Mouse (Mus musculus) hindlimb bud, embryonic 11.5 days (tissue): ENCODE measurements around the gene Trabd.

Source experiments
- DNase-seq: peaks from one replicate; pipeline ENCODE4 v3.0.0-alpha.2; 2012; ENCODE audit warnings: low read depth, low spot score; ENCODE audit errors: extremely low spot score

The Trabd gene

GRCm38 (mm10) chr15:89074613-89075477 lies at the start of gene Trabd:
Gene Trabd (plus strand): TSS chr15:89075124.
- no peak for DNase-seq

GRCm38 (mm10) chr15:89044381-89044780 lies 30.5 kb upstream of the Trabd start:
- no peak for DNase-seq

GRCm38 (mm10) chr15:89046356-89046755 lies 28.6 kb upstream of the Trabd start:
- DNase-seq, result no peak

- no peak for DNase-seq
Measured at GRCm38 (mm10) chr15:89054666-89055065, 20.3 kb upstream of the Trabd start.

- no peak for DNase-seq
Measured at GRCm38 (mm10) chr15:89058736-89059135, 16.2 kb upstream of the Trabd start.

GRCm38 (mm10) chr15:89059161-89059931 lies 15.6 kb upstream of the Trabd start, which contains the start of gene Panx2:
Gene Panx2 (plus strand): TSS chr15:89059734.
- DNase-seq, result no peak

- no peak for DNase-seq
Measured at GRCm38 (mm10) chr15:89060032-89060681, 14.8 kb upstream of the Trabd start.

- DNase-seq, result no peak
Measured at GRCm38 (mm10) chr15:89060811-89061460, 14.0 kb upstream of the Trabd start.

- DNase-seq, result no peak
Measured at GRCm38 (mm10) chr15:89061761-89062517, 13.0 kb upstream of the Trabd start.

GRCm38 (mm10) chr15:89062518-89062910 lies 12.4 kb upstream of the Trabd start:
- DNase-seq, result no peak

GRCm38 (mm10) chr15:89063001-89063400 lies 11.9 kb upstream of the Trabd start:
- DNase-seq, result no peak

- no peak for DNase-seq
Measured at GRCm38 (mm10) chr15:89063536-89063935, 11.4 kb upstream of the Trabd start.

GRCm38 (mm10) chr15:89064891-89065290 lies 10.0 kb upstream of the Trabd start:
- no peak for DNase-seq

GRCm38 (mm10) chr15:89067609-89068008 lies 7.3 kb upstream of the Trabd start:
- DNase-seq, result no peak

GRCm38 (mm10) chr15:89068226-89068625 lies 6.7 kb upstream of the Trabd start:
- no peak for DNase-seq

GRCm38 (mm10) chr15:89069336-89069840 lies 5.5 kb upstream of the Trabd start:
- no peak for DNase-seq

- DNase-seq, result no peak
Measured at GRCm38 (mm10) chr15:89070606-89071005, 4.3 kb upstream of the Trabd start.

- DNase-seq, result no peak
Measured at GRCm38 (mm10) chr15:89073993-89074603, 826 bp upstream of the Trabd start.

- DNase-seq, result no peak
Measured at GRCm38 (mm10) chr15:89075478-89076147, 689 bp downstream of the Trabd start.
